Mouse (Mus musculus): ENCODE measurements around the gene Ppp1r14c.

Ppp1r14c gene

DNA sequence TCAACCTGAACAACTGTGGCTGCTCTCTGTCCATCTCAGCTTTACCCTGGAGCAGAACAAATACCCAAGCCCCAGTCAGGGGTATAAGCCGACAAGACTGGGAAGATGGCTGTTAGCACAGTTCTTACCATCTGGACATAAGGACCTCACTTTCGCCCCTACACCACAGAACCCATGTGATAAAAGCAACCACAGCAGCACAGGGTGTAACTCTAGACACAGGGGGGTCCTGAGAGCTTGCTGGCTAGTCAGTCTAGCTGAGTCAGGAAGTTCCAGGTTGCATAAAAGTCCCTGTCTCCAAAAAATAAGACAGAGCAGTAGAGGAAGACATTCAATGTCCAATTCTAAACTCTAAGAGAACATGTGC, 142.3 kb downstream of the Ppp1r14c start:
- Histone ChIP-seq H3K9me3 (ENCODE audit: low read length) (peaks cover 18% of the 10 kb centered on the region), H3K27me3 (ENCODE audit: insufficient read depth, low read length) (no peaks in the 10 kb centered on the region), H3K4me3 (replicated peaks; ENCODE audit: low read length) (no peak overlapping the region), H3K4me1 (replicated peaks; ENCODE audit: low read depth, low read length) (no peaks in the 10 kb centered on the region), H3K36me3 (ENCODE audit: insufficient read depth, low read length) (no peaks in the 10 kb centered on the region)
- no peak for TF ChIP-seq POU5F1 (IDR thresholded peaks at IDR 0.05; ENCODE audit: borderline replicate concordance, low read length)
- TF ChIP-seq NANOG (IDR thresholded peaks at IDR 0.05; ENCODE audit: borderline replicate concordance, low read length): no peak
- no peak for TF ChIP-seq CTCF (conservative IDR thresholded peaks at IDR 0.05; ENCODE audit: low read length)

DNA sequence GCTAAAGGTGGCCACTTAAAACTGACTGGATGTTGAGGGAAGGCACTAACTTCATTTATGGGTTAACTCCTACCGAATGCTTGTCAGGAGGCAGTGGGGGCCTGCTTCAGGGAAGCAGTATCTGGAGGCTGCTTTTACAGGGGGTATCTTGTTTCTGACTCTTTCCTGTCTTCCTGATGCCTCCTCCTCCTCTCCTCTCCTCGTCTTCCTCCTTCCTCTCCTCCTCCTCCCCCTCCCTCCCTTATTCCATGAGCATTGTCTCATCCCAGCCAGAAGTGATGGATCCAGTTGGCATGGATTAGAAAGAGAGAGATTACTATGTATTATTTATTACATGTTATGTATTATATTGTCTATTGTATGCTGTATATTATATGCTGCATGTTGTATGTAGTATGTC, 142.9 kb downstream of the Ppp1r14c start:
- Histone ChIP-seq H3K4me1 (replicated peaks; ENCODE audit: low read depth, low read length) (no peaks in the 10 kb centered on the region), H3K36me3 (ENCODE audit: insufficient read depth, low read length) (no peaks in the 10 kb centered on the region), H3K9me3 (ENCODE audit: low read length) (peaks cover 23% of the 10 kb centered on the region), H3K27me3 (ENCODE audit: insufficient read depth, low read length) (no peaks in the 10 kb centered on the region), H3K4me3 (replicated peaks; ENCODE audit: low read length) (no peak overlapping the region)
- TF ChIP-seq POU5F1 (IDR thresholded peaks at IDR 0.05; ENCODE audit: borderline replicate concordance, low read length): no peak

DNA sequence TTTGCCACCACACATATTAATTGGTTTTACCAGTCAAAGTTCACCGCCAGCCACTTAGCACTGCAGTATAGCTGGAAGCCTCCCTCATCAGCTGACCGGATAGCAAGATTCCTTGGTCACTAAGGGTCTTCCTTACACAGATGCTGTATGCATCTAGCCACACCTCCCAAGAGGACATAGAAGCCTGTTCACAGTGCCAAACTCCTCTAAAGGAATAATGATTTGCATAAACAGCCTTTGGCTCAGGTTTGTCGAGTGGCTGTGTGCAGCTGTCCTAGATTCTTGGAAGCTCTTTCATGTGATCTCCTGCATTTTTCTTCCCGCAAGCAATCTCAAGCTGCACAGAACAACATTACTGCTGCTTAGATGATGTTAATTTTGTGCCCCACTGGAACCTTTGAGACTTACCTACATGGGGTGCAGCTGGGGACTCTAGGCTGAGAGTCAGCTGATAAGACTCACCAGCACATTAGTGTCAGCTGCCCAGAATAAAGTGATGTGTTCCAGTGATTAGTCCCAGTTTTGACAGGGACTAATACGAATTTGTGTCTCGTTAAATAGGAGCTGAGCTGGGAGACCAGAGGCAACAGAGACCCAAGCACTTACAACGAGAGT, 143.9 kb downstream of the Ppp1r14c start:
- no peak overlapping the region for H3K4me3 ChIP-seq (replicated peaks; ENCODE audit: low read length)
- H3K36me3 ChIP-seq (ENCODE audit: insufficient read depth, low read length): no peaks in the 10 kb centered on the region
- no peaks in the 10 kb centered on the region for H3K27me3 ChIP-seq (ENCODE audit: insufficient read depth, low read length)
- no peaks in the 10 kb centered on the region for H3K4me1 ChIP-seq (replicated peaks; ENCODE audit: low read depth, low read length)
- H3K9me3 ChIP-seq (ENCODE audit: low read length): peaks cover 33% of the 10 kb centered on the region
- TF ChIP-seq CTCF (conservative IDR thresholded peaks at IDR 0.05; ENCODE audit: low read length) (no peak), POU5F1 (IDR thresholded peaks at IDR 0.05; ENCODE audit: borderline replicate concordance, low read length) (no peak), NANOG (IDR thresholded peaks at IDR 0.05; ENCODE audit: borderline replicate concordance, low read length) (no peak)

DNA sequence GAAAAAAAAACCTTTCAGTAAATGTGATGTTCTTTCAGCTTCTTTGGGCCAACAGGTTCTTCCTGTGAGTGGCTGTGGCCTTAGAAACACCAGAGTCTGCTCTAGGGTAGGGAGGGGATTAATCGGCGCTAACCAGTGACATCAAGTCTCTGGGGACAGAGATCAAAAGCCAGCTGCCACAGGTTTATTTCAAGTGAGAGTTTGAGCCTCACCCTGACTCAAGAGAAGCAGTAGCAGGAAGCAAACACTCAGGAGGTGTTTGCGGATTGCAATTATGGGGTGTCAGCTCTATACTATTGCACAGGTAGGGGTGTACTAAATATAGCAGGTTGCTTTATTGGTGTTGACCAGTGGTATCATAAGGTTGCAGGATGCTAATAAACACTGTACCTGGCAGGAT, 144.6 kb downstream of the Ppp1r14c start:
- H3K4me3 ChIP-seq (replicated peaks; ENCODE audit: low read length): no peak overlapping the region
- H3K36me3 ChIP-seq (ENCODE audit: insufficient read depth, low read length): no peaks in the 10 kb centered on the region
- TF ChIP-seq POU5F1 (IDR thresholded peaks at IDR 0.05; ENCODE audit: borderline replicate concordance, low read length) (no peak), NANOG (IDR thresholded peaks at IDR 0.05; ENCODE audit: borderline replicate concordance, low read length) (no peak), CTCF (conservative IDR thresholded peaks at IDR 0.05; ENCODE audit: low read length) (no peak)
- no peaks in the 10 kb centered on the region for H3K4me1 ChIP-seq (replicated peaks; ENCODE audit: low read depth, low read length)
- H3K27me3 ChIP-seq (ENCODE audit: insufficient read depth, low read length): no peaks in the 10 kb centered on the region
- peaks cover 37% of the 10 kb centered on the region for H3K9me3 ChIP-seq (ENCODE audit: low read length)

DNA sequence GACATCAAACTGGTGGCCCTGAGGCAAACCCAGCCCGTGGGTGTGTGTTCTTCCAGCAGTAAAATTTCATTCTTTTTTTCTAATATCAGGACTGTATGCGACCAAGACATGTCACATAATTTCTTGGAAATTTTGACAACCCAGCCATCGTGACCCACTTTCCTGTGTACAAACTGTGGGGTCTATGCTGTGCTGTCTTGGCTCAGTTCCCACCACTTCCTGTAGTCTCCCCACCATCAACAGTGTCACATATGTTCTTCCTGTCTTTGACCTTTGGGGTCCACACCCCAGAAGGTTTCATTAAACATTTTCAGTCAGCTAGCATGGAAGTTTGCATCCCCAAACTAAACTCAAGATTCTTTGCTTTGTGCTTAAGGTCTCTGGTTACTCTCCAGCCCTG, 145.5 kb downstream of the Ppp1r14c start:
- Histone ChIP-seq H3K27me3 (ENCODE audit: insufficient read depth, low read length) (no peaks in the 10 kb centered on the region), H3K4me3 (replicated peaks; ENCODE audit: low read length) (no peak overlapping the region), H3K4me1 (replicated peaks; ENCODE audit: low read depth, low read length) (no peaks in the 10 kb centered on the region), H3K36me3 (ENCODE audit: insufficient read depth, low read length) (no peaks in the 10 kb centered on the region), H3K9me3 (ENCODE audit: low read length) (peaks cover 47% of the 10 kb centered on the region)
- TF ChIP-seq CTCF (conservative IDR thresholded peaks at IDR 0.05; ENCODE audit: low read length) (no peak), POU5F1 (IDR thresholded peaks at IDR 0.05; ENCODE audit: borderline replicate concordance, low read length) (no peak), NANOG (IDR thresholded peaks at IDR 0.05; ENCODE audit: borderline replicate concordance, low read length) (no peak)

DNA sequence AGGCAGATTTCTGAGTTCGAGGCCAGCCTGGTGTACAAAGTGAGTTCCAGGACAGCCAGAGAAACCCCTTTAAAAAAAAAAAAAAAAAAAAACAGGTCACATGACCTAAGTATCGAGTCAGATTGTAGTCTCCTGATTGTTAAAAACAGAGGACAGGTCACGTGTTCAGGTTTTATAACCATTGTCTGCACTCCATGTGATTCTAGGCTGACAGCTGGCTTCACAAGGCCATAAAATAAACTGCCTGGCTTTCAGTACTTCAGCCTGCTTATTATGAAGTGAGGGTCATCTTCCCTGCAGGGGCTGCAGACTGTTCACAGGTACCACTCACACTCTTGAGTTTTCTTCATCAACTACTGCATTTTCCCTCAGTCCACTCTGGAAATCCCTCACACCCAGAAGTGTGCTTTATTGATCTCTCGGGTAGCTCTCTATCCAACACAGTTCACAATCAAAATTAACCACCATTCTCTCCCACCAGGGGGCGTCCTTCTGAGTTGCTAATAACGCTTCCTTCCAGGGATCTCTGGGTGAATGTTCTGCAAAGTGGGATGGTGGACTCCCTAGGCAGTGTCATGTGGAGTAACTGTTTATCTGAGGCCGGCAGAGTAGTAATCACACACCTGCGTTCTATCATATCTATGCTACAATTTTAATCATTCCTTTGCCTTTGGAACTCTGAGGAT, 146.9 kb downstream of the Ppp1r14c start:
- Histone ChIP-seq H3K9me3 (ENCODE audit: low read length) (peaks cover 51% of the 10 kb centered on the region), H3K4me3 (replicated peaks; ENCODE audit: low read length) (no peak overlapping the region), H3K36me3 (ENCODE audit: insufficient read depth, low read length) (no peaks in the 10 kb centered on the region), H3K4me1 (replicated peaks; ENCODE audit: low read depth, low read length) (no peaks in the 10 kb centered on the region), H3K27me3 (ENCODE audit: insufficient read depth, low read length) (no peaks in the 10 kb centered on the region)
- no peak for TF ChIP-seq NANOG (IDR thresholded peaks at IDR 0.05; ENCODE audit: borderline replicate concordance, low read length)
- TF ChIP-seq CTCF (conservative IDR thresholded peaks at IDR 0.05; ENCODE audit: low read length): 0 out of 2 replicates have a peak, but pooled peaks have one; percentile 15
- TF ChIP-seq POU5F1 (IDR thresholded peaks at IDR 0.05; ENCODE audit: borderline replicate concordance, low read length): no peak

DNA sequence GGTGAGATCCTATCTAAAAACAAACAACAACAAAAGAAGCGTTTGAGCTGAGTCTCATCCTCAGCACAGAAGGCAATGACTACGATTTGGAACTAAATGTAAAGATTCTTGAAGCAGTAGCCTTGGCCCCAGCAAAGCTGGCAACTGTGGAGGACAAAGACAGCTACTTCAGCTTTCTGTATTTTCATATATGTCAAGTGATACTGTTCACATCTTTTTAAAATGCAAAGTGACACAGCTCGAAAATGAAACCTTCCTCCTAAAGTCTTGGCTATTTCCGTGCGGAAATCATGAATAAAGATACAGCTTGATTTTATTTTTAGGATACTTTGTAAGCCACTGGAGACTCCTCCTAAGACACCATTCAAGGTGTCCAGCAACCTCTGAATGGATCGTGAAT, 148.1 kb downstream of the Ppp1r14c start:
- TF ChIP-seq POU5F1 (IDR thresholded peaks at IDR 0.05; ENCODE audit: borderline replicate concordance, low read length): no peak
- no peak for TF ChIP-seq CTCF (conservative IDR thresholded peaks at IDR 0.05; ENCODE audit: low read length)
- no peak for TF ChIP-seq NANOG (IDR thresholded peaks at IDR 0.05; ENCODE audit: borderline replicate concordance, low read length)
- H3K9me3 ChIP-seq (ENCODE audit: low read length): peaks cover 60% of the 10 kb centered on the region
- H3K36me3 ChIP-seq (ENCODE audit: insufficient read depth, low read length): no peaks in the 10 kb centered on the region
- no peak overlapping the region for H3K4me3 ChIP-seq (replicated peaks; ENCODE audit: low read length)
- H3K27me3 ChIP-seq (ENCODE audit: insufficient read depth, low read length): no peaks in the 10 kb centered on the region
- H3K4me1 ChIP-seq (replicated peaks; ENCODE audit: low read depth, low read length): no peaks in the 10 kb centered on the region
